Mouse (Mus musculus) E14TG2a.4 (cell line): ENCODE measurements around the gene Dhx37.

ENCODE experiments used
- CTCF ChIP-seq: conservative IDR thresholded peaks from 2 replicates; pipeline ENCODE4 v1.5.1; 2014; ENCODE audit warnings: low read length
- NANOG ChIP-seq: IDR thresholded peaks from 2 replicates; pipeline ENCODE4 v1.6.1; 2014; ENCODE audit warnings: borderline replicate concordance, low read length, mixed read lengths

- peak; percentile 51 for TF ChIP-seq CTCF
- no peak for TF ChIP-seq NANOG
These were observed 62.8 kb downstream of the Dhx37 start for GRCm38 (mm10) chr5:125370950-125371693.
